Mouse (Mus musculus) embryonic fibroblast, embryonic 13.5 days (primary cell): ENCODE measurements around the gene Slc2a5.

Source experiments
- CTCF ChIP-seq: IDR thresholded peaks from 2 replicates; pipeline ENCODE4 v1.5.1; 2011; ENCODE audit warnings: mild to moderate bottlenecking, control low read depth, low read length, moderate library complexity, borderline replicate concordance; ENCODE audit not compliant: insufficient read depth
- POLR2A ChIP-seq: IDR thresholded peaks from 2 replicates; pipeline ENCODE4 v1.6.1; 2011; ENCODE audit warnings: low read depth, mild to moderate bottlenecking, control low read depth, low read length, moderate library complexity

DNA sequence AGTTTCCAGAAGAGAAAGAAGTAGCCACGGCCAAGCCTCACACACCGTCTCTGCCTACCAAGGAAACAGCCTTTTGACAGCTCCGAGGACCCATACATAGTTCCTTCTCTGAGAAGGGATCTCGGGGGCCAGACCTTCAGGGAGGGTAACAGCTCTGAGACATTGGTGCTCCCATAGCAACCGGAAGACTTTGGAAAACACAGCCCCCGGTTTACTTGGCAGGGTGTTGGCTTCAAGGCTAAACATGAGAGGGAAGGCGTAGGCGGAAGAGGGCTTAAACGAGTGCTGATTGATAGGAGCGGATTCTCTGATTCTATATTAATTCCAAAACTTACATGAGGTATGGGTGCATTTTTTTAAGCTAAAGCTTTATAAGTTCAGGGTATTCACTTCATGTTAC, 49.3 kb downstream of the Slc2a5 start:
- TF ChIP-seq CTCF (no peak), POLR2A (no peak)
